Mouse (Mus musculus) heart, adult 11 months (tissue): ENCODE measurements at regions not wholly inside any gene's neighbourhood (a gene's known extent, or its start where the extent isn't known, plus 50 kb on each side); places are given as distances from the start of the nearest gene placed in this dataset.

ENCODE experiments used
- DNase-seq: peaks from one replicate; pipeline ENCODE4 v3.0.0; 2022

DNA sequence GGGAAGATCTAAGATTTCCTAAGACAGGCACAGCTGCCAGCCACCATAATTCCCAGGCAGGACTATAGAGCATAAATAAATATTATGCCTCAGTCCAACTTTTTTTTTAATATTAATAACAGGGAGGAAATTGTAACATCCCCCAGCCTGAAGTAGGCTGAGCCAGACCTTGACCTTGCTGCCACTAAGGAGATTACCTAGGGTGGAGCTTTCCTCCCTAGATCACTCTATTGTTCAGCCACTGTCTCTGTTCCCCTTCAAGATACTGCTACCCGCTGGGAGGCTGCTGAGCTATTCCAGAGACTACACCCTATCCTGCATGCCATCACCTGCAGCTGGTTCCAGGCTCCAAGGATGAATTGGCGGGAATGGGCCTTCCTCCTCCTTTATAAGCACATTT lies 437.4 kb downstream of the Sh2d4b start:
- peak; percentile 92 for DNase-seq

DNA sequence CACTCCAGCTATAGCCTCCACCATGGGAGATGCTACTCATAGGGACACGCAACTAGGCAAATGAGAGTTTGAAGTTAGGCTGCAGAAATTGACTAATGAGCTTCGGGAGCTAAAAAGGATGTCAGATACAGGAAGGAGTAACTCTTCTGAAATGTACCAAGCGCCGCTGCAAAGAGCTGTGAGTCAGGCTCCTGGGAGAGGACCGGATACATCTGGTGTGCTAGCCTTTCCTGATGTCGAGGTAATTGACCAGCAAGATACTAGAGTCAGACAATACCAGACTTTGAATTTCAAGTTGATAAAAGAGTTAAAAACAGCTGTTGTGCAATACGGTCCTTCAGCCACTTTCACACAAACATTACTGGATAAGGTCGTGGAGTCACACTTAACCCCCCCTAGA lies 442.2 kb downstream of the Sh2d4b start:
- peak; percentile 94 for DNase-seq

DNA sequence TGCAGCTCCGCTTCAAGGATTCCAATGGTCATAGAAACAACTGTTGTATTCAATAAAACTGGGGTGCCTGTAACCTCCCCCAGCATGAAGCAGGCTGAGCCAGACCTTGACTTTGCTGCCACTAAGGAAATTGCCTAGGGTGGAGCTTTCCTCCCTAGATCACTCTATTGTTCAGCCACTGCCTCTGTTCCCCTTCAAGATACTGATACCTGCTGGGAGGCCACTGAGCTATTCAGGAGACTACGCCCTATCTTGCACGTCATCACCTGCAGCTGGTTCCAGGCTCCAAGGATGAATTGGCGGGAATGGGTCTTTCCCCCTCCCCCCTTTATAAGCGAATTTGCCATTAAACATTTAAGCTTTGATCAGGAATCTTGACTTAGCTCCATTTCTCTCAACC lies 443.5 kb downstream of the Sh2d4b start:
- peak; percentile 86 for DNase-seq
